Mouse (Mus musculus): Measurements from ENCODE around the gene Dok7. TPM values are rescaled to one million over a fixed set of nuclear protein-coding genes. Genes with fewer than 3 reads are reported as not detected.

Gene Dok7
- total and polyA plus RNA-seq, 2 experiments from 2014 or later = 11.6 to 26.9 TPM

DNA sequence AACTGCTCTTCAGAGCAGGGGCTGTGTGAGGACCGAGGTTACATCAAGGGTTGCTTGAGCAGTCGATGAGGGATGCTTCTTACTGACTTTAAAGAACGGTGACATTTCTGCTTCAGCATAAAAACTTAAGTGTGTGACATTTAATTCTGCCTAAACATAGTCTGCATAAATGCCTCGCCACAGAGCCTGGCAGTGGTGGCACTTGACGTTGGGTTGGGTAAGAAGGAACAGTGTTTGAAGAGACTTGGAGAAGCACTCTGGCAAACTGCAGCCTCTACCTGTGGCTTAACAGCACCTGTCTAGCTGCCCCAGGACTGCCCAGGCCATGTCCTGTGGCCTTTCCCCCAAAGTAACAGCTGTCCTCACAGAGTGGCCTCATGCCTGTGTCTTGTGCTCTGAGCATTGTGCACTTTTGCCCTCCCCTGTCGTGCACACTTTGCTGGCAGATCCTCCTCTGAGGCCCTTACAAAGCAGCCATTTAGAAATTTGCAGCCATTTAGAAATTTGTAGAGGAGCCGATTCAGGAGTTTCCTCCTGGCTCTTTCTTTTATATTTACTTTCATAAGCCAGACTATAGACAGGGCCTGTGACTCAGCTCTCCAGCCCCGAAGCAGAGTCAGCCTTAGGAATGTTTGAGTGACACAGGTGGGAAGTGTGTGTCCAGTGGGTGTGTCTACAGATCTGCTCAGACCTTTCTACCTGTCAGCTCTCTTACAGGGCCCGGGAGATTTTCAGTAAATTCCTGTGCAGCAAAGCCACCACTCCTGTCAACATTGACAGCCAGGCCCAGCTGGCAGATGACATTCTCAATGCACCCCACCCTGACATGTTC lies 35.9 kb upstream of the Dok7 start:
- H3K4me3 ChIP-seq (ENCODE audit: low read length) = no peak overlapping the region
- no peaks in the 10 kb centered on the region; the same call in 1 of the 2 replicates for H3K4me1 ChIP-seq (ENCODE audit: insufficient read depth, low read length)
- H3K4me2 ChIP-seq (ENCODE audit: low read depth, low read length) = no peak overlapping the region
- 71% methylated on average over 9 of the region's 9 CpGs for WGBS
- H3K27me3 ChIP-seq (ENCODE audit: insufficient read depth, low read length) = no peaks in the 10 kb centered on the region
- DNase-seq (ENCODE audit: low spot score) = no peak
- H3K9ac ChIP-seq (replicated peaks; ENCODE audit: low read length) = no peak overlapping the region
- TF ChIP-seq CTCF (IDR thresholded peaks at IDR 0.05; ENCODE audit: low read depth) = no peak
- no peak overlapping the region for H3K27ac ChIP-seq
- no peaks in the 10 kb centered on the region for H3K9me3 ChIP-seq (ENCODE audit: low read length)
- H3K36me3 ChIP-seq (ENCODE audit: insufficient read depth, low read length) = peaks cover 18% of the 10 kb centered on the region; the same call in 1 of the 2 replicates
- ATAC-seq = no peak

DNA sequence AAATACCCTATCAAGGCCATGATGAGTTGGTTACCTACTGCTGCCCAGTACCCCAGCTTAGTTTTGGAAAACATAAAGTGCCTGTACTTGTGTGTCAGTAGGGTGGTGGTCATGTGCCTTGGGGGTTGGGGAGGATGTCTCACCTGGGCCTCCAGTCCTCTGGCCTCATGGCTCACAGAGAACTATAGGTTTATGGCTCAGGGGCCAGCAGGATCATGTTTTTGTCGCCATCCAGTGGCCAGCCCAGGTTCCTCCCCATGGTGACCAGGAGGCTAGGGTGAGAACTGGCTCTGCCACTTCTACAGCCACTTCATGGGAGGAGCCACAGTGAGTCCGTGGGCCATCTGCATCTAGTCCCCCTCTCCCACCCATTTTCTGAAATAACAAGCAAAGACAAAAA lies 31.6 kb upstream of the Dok7 start:
- WGBS = 42% methylated on average over 2 of the region's 2 CpGs

DNA sequence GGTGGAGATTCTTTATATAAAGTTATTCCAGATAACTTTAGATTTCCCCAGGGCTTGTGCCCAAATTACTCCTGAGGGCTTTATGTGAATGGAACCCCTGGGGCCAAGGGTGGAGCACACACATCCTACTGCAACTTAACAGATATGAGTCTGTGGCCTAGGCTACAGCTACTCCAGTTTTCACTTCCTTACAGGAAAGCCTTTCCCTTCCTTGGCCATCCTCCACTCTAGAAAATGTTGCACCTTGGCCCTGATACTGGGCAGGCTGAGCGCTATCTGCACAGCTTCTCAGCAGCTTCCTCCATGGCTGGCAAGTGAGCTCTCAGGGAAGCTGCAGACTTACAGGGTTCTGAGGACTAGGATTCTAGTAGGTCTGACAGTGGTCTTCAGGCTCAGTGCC lies 27.3 kb upstream of the Dok7 start:
- H3K4me3 ChIP-seq (ENCODE audit: low read length) = no peak overlapping the region
- DNase-seq (ENCODE audit: low spot score) (no peak), ATAC-seq (no peak)
- no peak for TF ChIP-seq CTCF (IDR thresholded peaks at IDR 0.05; ENCODE audit: low read depth)
- H3K9me3 ChIP-seq (ENCODE audit: low read length) = no peaks in the 10 kb centered on the region
- H3K27ac ChIP-seq = no peak overlapping the region
- no peak overlapping the region for H3K4me2 ChIP-seq (ENCODE audit: low read depth, low read length)
- no peaks in the 10 kb centered on the region for H3K27me3 ChIP-seq (ENCODE audit: insufficient read depth, low read length)
- no peaks in the 10 kb centered on the region for H3K4me1 ChIP-seq (ENCODE audit: insufficient read depth, low read length)
- WGBS = 100% methylated on average over 1 of the region's 1 CpGs
- H3K9ac ChIP-seq (replicated peaks; ENCODE audit: low read length) = no peak overlapping the region
- H3K36me3 ChIP-seq (ENCODE audit: insufficient read depth, low read length) = peaks cover 45% of the 10 kb centered on the region

More for the DNA sequence above, 31.6 kb upstream of the Dok7 start:
- TF ChIP-seq CTCF (IDR thresholded peaks at IDR 0.05; ENCODE audit: low read depth) = peak; percentile 80
- Histone ChIP-seq H3K9ac (replicated peaks; ENCODE audit: low read length) (no peak overlapping the region), H3K4me2 (ENCODE audit: low read depth, low read length) (no peak overlapping the region), H3K4me1 (ENCODE audit: insufficient read depth, low read length) (no peaks in the 10 kb centered on the region), H3K27me3 (ENCODE audit: insufficient read depth, low read length) (no peaks in the 10 kb centered on the region), H3K27ac (no peak overlapping the region), H3K36me3 (ENCODE audit: insufficient read depth, low read length) (peaks cover 45% of the 10 kb centered on the region), H3K4me3 (ENCODE audit: low read length) (no peak overlapping the region), H3K9me3 (ENCODE audit: low read length) (no peaks in the 10 kb centered on the region)
- ATAC-seq (no peak), DNase-seq (ENCODE audit: low spot score) (peak; percentile 68)

DNA sequence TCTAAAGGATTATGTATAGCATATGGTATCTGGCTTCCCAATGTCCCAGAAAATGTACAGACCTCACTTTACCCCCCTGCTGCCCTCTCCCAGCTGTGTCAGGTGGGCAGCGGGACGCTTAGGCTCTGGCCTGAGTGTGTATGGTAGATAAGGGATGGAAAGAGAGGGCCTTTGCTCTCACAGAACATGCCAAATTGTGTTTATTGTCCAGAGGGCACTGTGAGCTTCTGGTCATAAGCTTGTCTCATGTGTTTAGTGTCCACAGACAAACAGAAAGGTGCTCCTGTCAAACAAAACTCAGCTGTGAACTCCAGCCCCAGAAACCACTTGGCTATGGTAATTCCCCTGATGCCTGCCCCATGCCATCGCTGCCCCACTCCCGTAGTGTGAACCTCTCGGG lies 26.8 kb upstream of the Dok7 start:
- Histone ChIP-seq H3K9ac (replicated peaks; ENCODE audit: low read length) (no peak overlapping the region), H3K27me3 (ENCODE audit: insufficient read depth, low read length) (no peaks in the 10 kb centered on the region), H3K27ac (no peak overlapping the region), H3K4me1 (ENCODE audit: insufficient read depth, low read length) (no peaks in the 10 kb centered on the region), H3K4me3 (ENCODE audit: low read length) (no peak overlapping the region), H3K9me3 (ENCODE audit: low read length) (no peaks in the 10 kb centered on the region), H3K4me2 (ENCODE audit: low read depth, low read length) (no peak overlapping the region), H3K36me3 (ENCODE audit: insufficient read depth, low read length) (peaks cover 45% of the 10 kb centered on the region)
- ATAC-seq (no peak), DNase-seq (ENCODE audit: low spot score) (no peak)
- 85% methylated on average over 5 of the region's 5 CpGs for WGBS
- TF ChIP-seq CTCF (IDR thresholded peaks at IDR 0.05; ENCODE audit: low read depth) = no peak

DNA sequence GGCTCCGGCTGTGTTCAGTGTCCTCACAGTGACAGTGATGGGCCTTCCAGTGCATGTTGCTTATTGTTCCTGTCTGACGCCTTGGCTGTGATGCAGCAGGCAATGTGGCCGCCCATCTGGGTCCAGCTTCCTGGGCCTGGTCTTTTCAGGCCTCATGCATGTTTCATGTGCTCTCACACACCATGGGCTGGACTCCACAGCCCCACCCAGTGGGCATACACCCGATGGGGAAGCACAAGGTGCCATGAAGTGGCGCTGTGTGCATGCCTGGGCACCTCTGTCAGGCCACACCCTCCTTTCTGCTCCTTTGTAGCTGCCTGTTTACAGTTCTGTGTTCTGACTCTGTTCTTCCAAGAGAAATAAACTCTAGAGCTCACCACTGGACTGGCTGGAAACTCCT lies 23.5 kb upstream of the Dok7 start:
- Histone ChIP-seq H3K27ac (no peak overlapping the region; the same call in 1 of the 2 replicates), H3K4me1 (ENCODE audit: insufficient read depth, low read length) (no peaks in the 10 kb centered on the region), H3K9ac (replicated peaks; ENCODE audit: low read length) (no peak overlapping the region), H3K9me3 (ENCODE audit: low read length) (no peaks in the 10 kb centered on the region), H3K36me3 (ENCODE audit: insufficient read depth, low read length) (peaks cover 28% of the 10 kb centered on the region), H3K4me2 (ENCODE audit: low read depth, low read length) (no peak overlapping the region), H3K27me3 (ENCODE audit: insufficient read depth, low read length) (no peaks in the 10 kb centered on the region), H3K4me3 (ENCODE audit: low read length) (no peak overlapping the region)
- WGBS = 45% methylated on average over 5 of the region's 5 CpGs
- no peak for ATAC-seq
- peak; percentile 63 for TF ChIP-seq CTCF (IDR thresholded peaks at IDR 0.05; ENCODE audit: low read depth)
- DNase-seq (ENCODE audit: low spot score) = peak; percentile 50

DNA sequence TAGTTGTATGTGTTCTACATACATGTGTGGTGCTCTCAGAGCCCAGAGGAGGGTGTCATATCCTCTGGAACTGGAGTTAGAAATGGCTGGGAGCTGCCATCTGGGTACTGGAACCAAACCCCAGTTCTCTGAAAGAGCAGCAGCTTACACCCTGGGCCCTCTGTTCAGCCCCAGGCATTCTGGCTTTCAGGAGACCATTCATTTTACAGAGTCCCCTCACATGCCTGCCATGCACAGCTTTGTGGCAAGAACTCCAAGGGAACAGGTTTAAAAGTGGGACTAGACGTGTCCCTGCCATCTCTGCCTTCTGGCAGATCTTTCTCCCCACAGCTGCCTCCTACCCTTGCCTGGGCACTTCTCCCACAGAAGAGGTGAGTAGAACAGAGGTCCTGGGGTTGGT lies 22.9 kb upstream of the Dok7 start:
- ATAC-seq (no peak), DNase-seq (ENCODE audit: low spot score) (no peak)
- no peak for TF ChIP-seq CTCF (IDR thresholded peaks at IDR 0.05; ENCODE audit: low read depth)
- no peaks in the 10 kb centered on the region for H3K4me1 ChIP-seq (ENCODE audit: insufficient read depth, low read length)
- no peaks in the 10 kb centered on the region for H3K27me3 ChIP-seq (ENCODE audit: insufficient read depth, low read length)
- no peaks in the 10 kb centered on the region for H3K9me3 ChIP-seq (ENCODE audit: low read length)
- H3K9ac ChIP-seq (replicated peaks; ENCODE audit: low read length) = no peak overlapping the region
- H3K4me3 ChIP-seq (ENCODE audit: low read length) = no peak overlapping the region
- WGBS = 54% methylated on average over 1 of the region's 1 CpGs
- H3K36me3 ChIP-seq (ENCODE audit: insufficient read depth, low read length) = peaks cover 22% of the 10 kb centered on the region
- H3K27ac ChIP-seq = peak overlapping the region; percentile 32; the same call in 1 of the 2 replicates
- H3K4me2 ChIP-seq (ENCODE audit: low read depth, low read length) = no peak overlapping the region

DNA sequence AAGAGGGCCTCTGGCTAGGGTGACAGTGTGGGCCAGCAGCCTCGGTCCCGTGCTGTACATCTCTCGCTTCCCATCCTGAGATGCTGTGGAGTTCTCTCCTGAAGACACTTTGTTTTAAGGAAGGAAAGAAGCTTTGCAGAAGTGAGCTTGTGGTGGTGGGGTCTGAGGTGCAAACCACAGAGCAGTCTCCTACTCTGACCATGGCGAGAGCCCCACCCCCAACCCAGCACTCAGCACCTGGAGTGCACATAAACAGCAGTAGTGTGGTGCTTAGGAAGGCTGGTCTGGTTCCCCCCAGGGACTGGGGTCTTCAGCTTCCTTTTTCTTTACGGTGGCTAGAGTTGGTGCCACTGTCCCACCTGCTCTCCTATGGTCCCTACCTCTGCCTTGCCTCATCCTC lies 21.4 kb upstream of the Dok7 start:
- Histone ChIP-seq H3K4me2 (ENCODE audit: low read depth, low read length) (no peak overlapping the region), H3K27me3 (ENCODE audit: insufficient read depth, low read length) (no peaks in the 10 kb centered on the region), H3K4me1 (ENCODE audit: insufficient read depth, low read length) (no peaks in the 10 kb centered on the region), H3K9me3 (ENCODE audit: low read length) (no peaks in the 10 kb centered on the region), H3K36me3 (ENCODE audit: insufficient read depth, low read length) (peaks cover 18% of the 10 kb centered on the region; the same call in 1 of the 2 replicates), H3K4me3 (ENCODE audit: low read length) (no peak overlapping the region), H3K9ac (replicated peaks; ENCODE audit: low read length) (no peak overlapping the region), H3K27ac (no peak overlapping the region)
- no peak for DNase-seq (ENCODE audit: low spot score)
- 91% methylated on average over 5 of the region's 5 CpGs for WGBS
- no peak for ATAC-seq
- no peak for TF ChIP-seq CTCF (IDR thresholded peaks at IDR 0.05; ENCODE audit: low read depth)

Data from hindbrain, postnatal 0 days (tissue).